Mouse (Mus musculus): ENCODE data around the gene Foxn3. TPM values are rescaled to one million over a fixed set of nuclear protein-coding genes. Genes with fewer than 3 reads are reported as not detected.
A peak's percentile ranks its signal among the peaks of the same experiment; 100 is the strongest.

Gene Foxn3
- polyA plus RNA-seq, 1 experiment from 2014 or later, result 60.5 TPM

GRCm38 (mm10) chr12:99498978-99499694 lies 64.2 kb downstream of the Foxn3 start:
- no peaks in the 10 kb centered on the region for H3K9me3 ChIP-seq (ENCODE audit: control insufficient read depth, low read length)
- peak; percentile 79 for ATAC-seq
- peak overlapping the region; percentile 49 for H3K4me2 ChIP-seq (ENCODE audit: low read length)
- H3K4me1 ChIP-seq (ENCODE audit: control insufficient read depth, insufficient read depth, low read depth, low read length), result peaks cover 12% of the 10 kb centered on the region
- 18% methylated on average over 9 of the region's 9 CpGs for WGBS
- no peak overlapping the region for H3K27ac ChIP-seq (ENCODE audit: low read depth, low read length)
- H3K9ac ChIP-seq (ENCODE audit: low read depth, low read length), result no peak overlapping the region
- no peaks in the 10 kb centered on the region for H3K27me3 ChIP-seq (replicated peaks; ENCODE audit: control insufficient read depth, insufficient read depth, low read length)
- H3K36me3 ChIP-seq (ENCODE audit: control insufficient read depth, insufficient read depth, low read length), result no peaks in the 10 kb centered on the region
- no peak overlapping the region for H3K4me3 ChIP-seq (ENCODE audit: low read length)

- peak; percentile 50; the same call in 1 of the 2 replicates for ATAC-seq
Measured at GRCm38 (mm10) chr12:99498189-99498977, 65.0 kb downstream of the Foxn3 start.

DNA sequence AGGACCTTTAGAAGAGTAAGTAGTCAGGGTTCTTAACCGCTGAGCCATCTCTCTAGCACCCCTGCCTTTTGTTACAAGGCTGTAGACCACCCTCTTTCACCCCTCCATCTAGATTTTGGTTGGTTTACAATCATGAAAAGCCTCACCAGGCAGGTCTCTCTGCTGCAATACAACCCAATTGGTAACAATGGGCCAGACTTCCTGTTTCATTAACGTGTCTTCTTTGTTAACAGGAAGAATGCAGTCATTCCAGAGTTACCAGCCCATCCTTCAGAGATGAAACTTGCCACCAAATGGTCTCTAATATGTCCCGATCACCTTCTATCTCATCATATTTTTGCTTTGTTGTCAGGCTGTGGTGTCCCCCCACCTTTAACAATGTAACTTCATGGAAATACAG lies 66.4 kb downstream of the Foxn3 start:
- Histone ChIP-seq H3K4me2 (ENCODE audit: low read length) (no peak overlapping the region), H3K4me3 (ENCODE audit: low read length) (no peak overlapping the region), H3K27ac (ENCODE audit: low read depth, low read length) (no peak overlapping the region), H3K27me3 (replicated peaks; ENCODE audit: control insufficient read depth, insufficient read depth, low read length) (no peaks in the 10 kb centered on the region), H3K9me3 (ENCODE audit: control insufficient read depth, low read length) (no peaks in the 10 kb centered on the region), H3K9ac (ENCODE audit: low read depth, low read length) (no peak overlapping the region), H3K4me1 (ENCODE audit: control insufficient read depth, insufficient read depth, low read depth, low read length) (peaks cover 12% of the 10 kb centered on the region), H3K36me3 (ENCODE audit: control insufficient read depth, insufficient read depth, low read length) (no peaks in the 10 kb centered on the region)
- no peak for ATAC-seq
- 87% methylated on average over 3 of the region's 3 CpGs for WGBS

More at GRCm38 (mm10) chr12:99498189-99498977, 65.0 kb downstream of the Foxn3 start:
- no peaks in the 10 kb centered on the region for H3K9me3 ChIP-seq (ENCODE audit: control insufficient read depth, low read length)
- WGBS, result 20% methylated on average over 18 of the region's 18 CpGs
- H3K4me1 ChIP-seq (ENCODE audit: control insufficient read depth, insufficient read depth, low read depth, low read length), result peaks cover 12% of the 10 kb centered on the region
- H3K4me2 ChIP-seq (ENCODE audit: low read length), result peak overlapping the region; percentile 49
- H3K4me3 ChIP-seq (ENCODE audit: low read length), result peak overlapping the region; percentile 3
- no peaks in the 10 kb centered on the region for H3K36me3 ChIP-seq (ENCODE audit: control insufficient read depth, insufficient read depth, low read length)
- no peaks in the 10 kb centered on the region for H3K27me3 ChIP-seq (replicated peaks; ENCODE audit: control insufficient read depth, insufficient read depth, low read length)
- no peak overlapping the region; the same call in 1 of the 2 replicates for H3K9ac ChIP-seq (ENCODE audit: low read depth, low read length)
- H3K27ac ChIP-seq (ENCODE audit: low read depth, low read length), result peak overlapping the region; percentile 46

DNA sequence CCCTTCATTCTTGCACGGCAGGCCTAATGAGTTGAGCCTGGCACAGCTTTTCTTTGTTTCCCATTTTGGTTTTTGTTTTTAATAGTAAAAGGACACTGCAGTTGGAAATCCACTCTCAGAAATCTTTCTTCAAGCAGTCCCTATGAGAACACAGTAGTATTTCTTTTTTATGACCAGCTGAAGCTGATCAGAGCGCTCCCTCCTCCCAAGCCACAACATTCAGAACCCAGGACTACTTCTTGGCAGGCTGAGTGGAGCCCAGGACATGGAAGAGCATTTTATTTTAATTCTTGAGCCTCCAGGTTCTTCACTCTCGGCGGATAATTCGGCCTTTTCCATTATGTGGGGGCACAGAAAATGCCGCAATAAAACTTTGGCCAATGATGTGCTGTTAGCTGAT lies 73.2 kb downstream of the Foxn3 start:
- Histone ChIP-seq H3K36me3 (ENCODE audit: control insufficient read depth, insufficient read depth, low read length) (no peaks in the 10 kb centered on the region), H3K9ac (ENCODE audit: low read depth, low read length) (no peak overlapping the region), H3K4me2 (ENCODE audit: low read length) (no peak overlapping the region), H3K9me3 (ENCODE audit: control insufficient read depth, low read length) (no peaks in the 10 kb centered on the region), H3K4me1 (ENCODE audit: control insufficient read depth, insufficient read depth, low read depth, low read length) (no peaks in the 10 kb centered on the region; the same call in 1 of the 2 replicates), H3K4me3 (ENCODE audit: low read length) (no peak overlapping the region), H3K27me3 (replicated peaks; ENCODE audit: control insufficient read depth, insufficient read depth, low read length) (no peaks in the 10 kb centered on the region), H3K27ac (ENCODE audit: low read depth, low read length) (no peak overlapping the region)
- ATAC-seq, result no peak
- 73% methylated on average over 6 of the region's 6 CpGs for WGBS

- 92% methylated on average over 4 of the region's 4 CpGs for WGBS
- Histone ChIP-seq H3K27me3 (replicated peaks; ENCODE audit: control insufficient read depth, insufficient read depth, low read length) (no peaks in the 10 kb centered on the region), H3K4me2 (ENCODE audit: low read length) (no peak overlapping the region)
Measured at GRCm38 (mm10) chr12:99489001-99489592, 74.3 kb downstream of the Foxn3 start.

DNA sequence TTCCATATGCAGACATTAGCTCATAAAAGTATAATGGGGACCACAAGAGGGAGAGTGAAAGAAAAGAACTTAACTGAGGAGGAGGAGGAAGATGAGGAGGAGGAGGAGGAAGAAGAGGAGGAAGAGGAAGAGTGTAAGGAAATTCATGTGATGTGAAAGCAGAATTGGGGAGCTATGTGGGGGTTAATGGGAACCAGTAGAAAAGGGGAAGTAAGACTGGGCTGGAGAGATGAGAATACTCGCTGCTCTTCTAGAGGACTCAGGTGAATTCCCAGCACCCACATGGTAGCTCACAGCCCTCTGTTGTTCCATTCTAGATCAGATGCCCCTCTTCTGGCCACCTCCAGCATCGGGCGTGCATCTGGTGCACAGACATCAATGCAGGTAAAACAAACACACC lies 83.0 kb downstream of the Foxn3 start:
- WGBS, result 88% methylated on average over 3 of the region's 3 CpGs
- H3K9ac ChIP-seq (ENCODE audit: low read depth, low read length), result no peak overlapping the region
- no peak overlapping the region for H3K4me3 ChIP-seq (ENCODE audit: low read length)
- ATAC-seq, result no peak
- no peak overlapping the region for H3K27ac ChIP-seq (ENCODE audit: low read depth, low read length)
- H3K9me3 ChIP-seq (ENCODE audit: control insufficient read depth, low read length), result peaks cover 7% of the 10 kb centered on the region; the same call in 1 of the 2 replicates
- no peaks in the 10 kb centered on the region for H3K4me1 ChIP-seq (ENCODE audit: control insufficient read depth, insufficient read depth, low read depth, low read length)
- no peaks in the 10 kb centered on the region; the same call in 1 of the 2 replicates for H3K36me3 ChIP-seq (ENCODE audit: control insufficient read depth, insufficient read depth, low read length)
- no peaks in the 10 kb centered on the region for H3K27me3 ChIP-seq (replicated peaks; ENCODE audit: control insufficient read depth, insufficient read depth, low read length)
- H3K4me2 ChIP-seq (ENCODE audit: low read length), result no peak overlapping the region

More at GRCm38 (mm10) chr12:99489001-99489592, 74.3 kb downstream of the Foxn3 start:
- no peak overlapping the region for H3K27ac ChIP-seq (ENCODE audit: low read depth, low read length)
- no peaks in the 10 kb centered on the region for H3K36me3 ChIP-seq (ENCODE audit: control insufficient read depth, insufficient read depth, low read length)
- no peak overlapping the region for H3K4me3 ChIP-seq (ENCODE audit: low read length)
- H3K4me1 ChIP-seq (ENCODE audit: control insufficient read depth, insufficient read depth, low read depth, low read length), result no peaks in the 10 kb centered on the region; the same call in 1 of the 2 replicates
- no peak for ATAC-seq
- H3K9me3 ChIP-seq (ENCODE audit: control insufficient read depth, low read length), result no peaks in the 10 kb centered on the region
- no peak overlapping the region for H3K9ac ChIP-seq (ENCODE audit: low read depth, low read length)

DNA sequence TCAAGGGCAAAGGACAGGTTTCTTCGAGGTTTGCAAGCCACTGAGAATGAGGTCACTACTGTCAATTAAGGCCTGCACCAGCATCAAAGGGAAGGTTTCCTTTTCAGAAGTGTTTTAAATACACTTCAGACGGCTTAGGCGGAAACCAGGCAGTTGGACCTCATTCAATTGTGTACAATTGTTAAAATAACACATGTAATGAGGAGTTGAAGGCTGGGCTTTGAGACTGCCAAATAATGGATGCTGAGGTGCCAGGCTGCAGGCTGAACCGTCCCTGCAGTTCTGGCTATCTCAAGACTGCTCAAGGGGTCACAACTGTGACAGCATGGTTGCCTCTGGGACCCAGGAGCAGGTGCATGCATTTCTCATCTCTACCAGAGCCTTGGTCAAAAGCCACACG lies 89.2 kb downstream of the Foxn3 start:
- Histone ChIP-seq H3K4me2 (ENCODE audit: low read length) (no peak overlapping the region), H3K36me3 (ENCODE audit: control insufficient read depth, insufficient read depth, low read length) (no peaks in the 10 kb centered on the region; the same call in 1 of the 2 replicates), H3K4me3 (ENCODE audit: low read length) (no peak overlapping the region), H3K9ac (ENCODE audit: low read depth, low read length) (no peak overlapping the region), H3K27ac (ENCODE audit: low read depth, low read length) (no peak overlapping the region), H3K9me3 (ENCODE audit: control insufficient read depth, low read length) (peaks cover 6% of the 10 kb centered on the region; the same call in 1 of the 2 replicates), H3K4me1 (ENCODE audit: control insufficient read depth, insufficient read depth, low read depth, low read length) (no peaks in the 10 kb centered on the region; the same call in 1 of the 2 replicates), H3K27me3 (replicated peaks; ENCODE audit: control insufficient read depth, insufficient read depth, low read length) (no peaks in the 10 kb centered on the region)
- no peak for ATAC-seq
- 32% methylated on average over 5 of the region's 5 CpGs for WGBS

GRCm38 (mm10) chr12:99473406-99474133 lies 89.8 kb downstream of the Foxn3 start:
- Histone ChIP-seq H3K27ac (ENCODE audit: low read depth, low read length) (no peak overlapping the region), H3K4me2 (ENCODE audit: low read length) (no peak overlapping the region), H3K4me1 (ENCODE audit: control insufficient read depth, insufficient read depth, low read depth, low read length) (no peaks in the 10 kb centered on the region; the same call in 1 of the 2 replicates), H3K36me3 (ENCODE audit: control insufficient read depth, insufficient read depth, low read length) (no peaks in the 10 kb centered on the region), H3K4me3 (ENCODE audit: low read length) (no peak overlapping the region), H3K9me3 (ENCODE audit: control insufficient read depth, low read length) (peaks cover 4% of the 10 kb centered on the region; the same call in 1 of the 2 replicates), H3K27me3 (replicated peaks; ENCODE audit: control insufficient read depth, insufficient read depth, low read length) (no peaks in the 10 kb centered on the region), H3K9ac (ENCODE audit: low read depth, low read length) (no peak overlapping the region)
- 69% methylated on average over 10 of the region's 10 CpGs for WGBS
- no peak for ATAC-seq
